Mouse (Mus musculus): ENCODE measurements at regions not wholly inside any gene's neighbourhood (a gene's known extent, or its start where the extent isn't known, plus 50 kb on each side); places are given as distances from the start of the nearest gene placed in this dataset.
A peak's percentile ranks its signal among the peaks of the same experiment; 100 is the strongest.

DNA sequence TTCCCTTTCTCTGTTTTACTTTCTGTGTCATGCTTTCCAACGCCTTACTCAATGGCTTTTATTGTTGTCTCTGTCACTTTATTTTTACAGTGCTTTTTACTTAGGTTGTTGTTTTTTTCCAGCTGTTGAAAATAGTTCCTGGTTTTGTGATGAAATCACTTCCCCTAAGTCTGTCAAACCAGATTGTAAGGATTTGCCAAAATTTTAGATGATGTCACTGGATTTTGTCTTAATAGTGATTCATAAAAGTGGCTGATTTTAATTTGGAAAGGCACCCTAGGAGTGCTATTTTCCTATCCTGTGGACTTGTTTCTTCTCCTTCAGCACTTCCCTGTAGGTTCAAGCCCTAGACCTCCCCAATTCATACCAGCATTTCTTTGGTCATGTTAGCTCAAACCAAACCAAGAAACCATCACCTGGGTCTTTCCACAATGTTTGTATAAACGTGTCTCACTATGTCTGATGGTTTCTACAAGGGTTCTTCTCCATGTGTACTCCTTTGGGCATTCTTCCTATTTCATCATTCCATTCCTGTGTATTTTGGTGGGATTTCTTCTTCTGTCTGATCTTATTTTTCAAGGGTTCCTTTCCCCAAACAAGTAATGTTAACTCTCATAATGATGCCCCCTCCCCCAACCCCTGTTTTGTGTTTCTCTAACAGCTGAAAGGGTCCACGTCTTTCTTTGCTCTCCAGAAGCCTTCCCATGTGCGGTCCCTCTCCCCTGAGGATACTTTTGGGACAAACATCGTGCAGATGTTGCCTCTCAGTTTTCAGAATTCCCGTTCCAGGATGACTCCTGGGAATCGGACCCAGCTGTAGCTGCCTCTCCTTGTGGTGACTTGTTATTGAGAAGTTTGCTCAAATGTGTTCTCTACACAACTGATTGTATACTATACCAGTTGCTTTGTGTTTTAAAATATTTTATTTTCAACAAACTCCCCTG lies 89.5 kb upstream of the Dcn start:
- peak in 1 of 2 experiments; percentile 3 for DNase-seq

DNA sequence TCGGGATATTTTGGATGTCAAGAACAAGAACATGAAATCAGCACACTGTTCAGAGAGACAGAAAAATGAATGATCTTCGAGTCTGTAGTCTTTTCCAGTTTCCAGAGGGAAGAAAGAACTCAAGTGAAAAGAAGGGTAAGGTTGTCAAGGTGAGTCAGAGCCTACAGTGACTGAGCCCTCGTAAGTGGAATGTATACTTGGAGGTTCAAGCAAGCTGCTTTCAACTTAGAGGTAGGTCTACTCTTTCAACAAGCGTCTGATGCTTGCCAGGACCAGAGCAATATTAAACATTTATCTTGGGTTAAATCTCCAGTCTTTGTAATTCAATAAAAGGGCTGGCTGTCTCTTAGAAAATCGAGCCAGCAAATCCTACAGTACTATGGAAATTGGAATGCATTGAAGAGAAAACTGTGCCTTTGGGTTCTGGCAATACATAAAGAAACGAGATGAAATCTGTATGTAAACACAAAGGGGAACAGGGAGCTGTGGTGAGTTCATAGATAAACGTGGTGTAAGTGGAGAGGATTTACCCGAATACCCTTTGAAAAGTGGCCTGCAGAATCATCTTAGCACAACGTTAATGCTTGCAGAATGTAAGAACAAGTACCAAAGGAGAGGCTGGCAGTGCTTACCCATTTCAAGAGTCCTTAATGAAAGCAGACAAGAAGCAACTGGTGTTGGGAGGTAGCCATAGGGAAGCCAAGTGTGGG lies 82.2 kb upstream of the Dcn start:
- no peak for DNase-seq

GRCm38 (mm10) chr10:97397896-97398295 lies 81.5 kb upstream of the Dcn start:
- DNase-seq, result peak in 1 of 2 experiments; percentile 18

DNA sequence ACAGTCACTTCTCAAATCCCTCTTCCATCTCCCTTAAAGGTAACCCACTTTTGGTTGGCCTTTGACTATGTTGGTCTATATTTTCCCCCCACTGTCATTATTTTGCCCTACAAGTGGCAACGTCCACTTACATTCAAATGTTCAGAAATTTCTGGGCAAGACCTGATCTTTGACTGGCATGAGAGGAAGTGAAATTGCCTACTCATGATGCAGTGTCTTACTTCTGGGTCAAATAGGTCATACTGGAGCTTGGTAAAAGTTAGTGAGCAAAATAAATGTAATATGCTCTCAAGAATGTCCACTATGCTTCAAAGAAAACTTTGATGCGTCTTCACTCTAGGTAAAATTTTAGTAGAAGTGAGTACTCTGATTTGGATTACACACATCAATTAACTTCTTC lies 76.9 kb upstream of the Dcn start:
- DNase-seq, result no peak

GRCm38 (mm10) chr10:97404076-97404787 lies 75.2 kb upstream of the Dcn start:
- DNase-seq, result no peak

- DNase-seq, result peak; percentile 32 to 57
These were observed 70.2 kb upstream of the Dcn start for GRCm38 (mm10) chr10:97409181-97409581.

DNA sequence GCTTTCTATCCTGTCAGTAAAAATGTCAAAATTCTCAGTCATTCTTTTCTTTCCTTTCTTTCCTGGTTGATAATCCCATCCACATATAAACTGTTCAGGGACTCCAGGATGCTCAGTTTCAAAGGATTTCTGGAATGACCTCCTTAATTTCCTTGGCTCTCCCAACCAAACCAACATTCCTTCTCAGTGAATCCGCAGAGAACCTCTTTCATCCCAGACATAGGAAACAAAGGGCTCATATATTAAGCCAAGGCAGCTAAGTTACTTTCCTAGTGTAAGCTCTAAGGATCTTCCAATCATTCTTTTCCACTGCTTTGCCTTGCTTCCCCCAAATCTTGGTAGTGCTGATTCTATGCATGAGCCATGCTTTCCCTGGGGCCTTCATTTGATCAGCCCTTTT lies 69.5 kb upstream of the Dcn start:
- no peak for DNase-seq

DNA sequence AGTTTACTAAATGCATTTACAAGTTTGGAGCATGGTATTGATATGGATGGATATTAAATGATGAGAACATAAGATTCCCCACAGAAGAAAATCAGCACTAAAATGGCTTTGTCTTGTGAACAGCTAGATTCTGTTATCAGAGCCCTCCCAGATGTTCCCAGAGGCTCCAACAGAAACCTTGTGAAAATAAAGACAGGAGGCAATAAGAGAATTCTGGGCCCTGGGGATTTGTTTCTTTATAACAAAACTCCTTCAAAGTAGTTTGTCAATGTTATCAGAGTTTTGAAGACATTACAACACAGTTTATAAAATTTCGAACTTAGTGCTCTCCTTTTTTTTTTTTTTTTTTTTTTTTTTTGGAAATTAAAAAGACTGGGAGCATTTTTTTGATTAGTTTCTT lies 56.8 kb upstream of the Dcn start:
- no peak for DNase-seq

DNA sequence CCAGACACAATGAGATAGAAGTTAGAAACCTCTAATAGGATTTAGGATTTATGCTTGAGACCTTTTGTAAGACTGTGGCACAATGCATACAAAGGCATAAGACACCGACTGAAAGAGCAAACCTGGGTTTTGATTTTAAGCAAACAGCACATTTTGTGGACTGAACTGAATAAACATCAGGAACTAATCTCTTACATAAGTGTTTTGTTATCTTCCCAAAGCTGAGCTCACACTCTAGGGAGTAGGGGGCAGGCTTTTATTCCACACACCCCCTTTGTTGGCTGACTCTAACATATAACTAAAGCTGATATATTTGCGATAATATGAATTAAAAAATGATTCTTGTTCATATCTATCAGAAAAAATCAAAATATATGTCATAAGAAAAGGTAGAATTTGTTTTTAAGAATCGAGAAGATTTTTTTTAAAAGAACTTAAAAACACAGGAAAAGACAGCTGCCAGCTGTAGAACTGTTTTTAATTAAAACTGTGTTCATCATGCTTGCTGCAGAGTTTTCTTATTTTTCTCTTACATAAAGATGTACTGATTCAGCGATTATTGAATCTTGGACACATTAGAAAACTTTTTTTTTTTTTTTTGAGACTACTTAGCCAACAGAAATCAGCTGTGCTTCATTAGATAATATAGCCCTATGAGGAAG lies 56.2 kb upstream of the Dcn start:
- DNase-seq, result no peak

Measured in kidney, postnatal 36 days (tissue).